Mouse (Mus musculus) neural tube, embryonic 14.5 days (tissue): Measurements from ENCODE around the gene Rapgef3. TPM values are rescaled to one million over a fixed set of nuclear protein-coding genes. Genes with fewer than 3 reads are reported as not detected.

Experiments
- ATAC-seq: fragments of 200-750 bp; cut with Nextera tagmentation; 2 replicates; pipeline ENCODE4 v1.8.0; 2017; ENCODE audit warnings: low read depth, mild to moderate bottlenecking, moderate TSS enrichment, moderate library complexity
- H3K27ac ChIP-seq: fragments of 300-500 bp; sonication (generic); 2 replicates; pipeline ENCODE4 v1.5.1; 2014; ENCODE audit warnings: low read depth, mild to moderate bottlenecking, control low read depth, low read length, moderate library complexity, mixed read lengths
- H3K27me3 ChIP-seq: fragments of 300-500 bp; sonication (generic); 2 replicates; pipeline ENCODE4 v1.6.1; 2014; ENCODE audit warnings: low read length; ENCODE audit not compliant: control insufficient read depth, insufficient read depth
- H3K36me3 ChIP-seq: fragments of 300-500 bp; sonication (generic); 2 replicates; pipeline ENCODE4 v1.6.1; 2014; ENCODE audit warnings: low read length, mixed read lengths; ENCODE audit not compliant: control insufficient read depth, insufficient read depth
- H3K4me1 ChIP-seq: fragments of 300-500 bp; sonication (generic); 2 replicates; pipeline ENCODE4 v1.6.1; 2014; ENCODE audit warnings: low read length; ENCODE audit not compliant: control insufficient read depth, insufficient read depth
- H3K4me2 ChIP-seq: fragments of 300-500 bp; sonication (generic); 2 replicates; pipeline ENCODE4 v1.6.1; 2014; ENCODE audit warnings: mild to moderate bottlenecking, low read depth, low read length, control low read depth
- H3K4me3 ChIP-seq: fragments of 300-500 bp; sonication (generic); 2 replicates; pipeline ENCODE4 v1.5.1; 2014; ENCODE audit warnings: low read depth, low read length, control low read depth, mixed read lengths
- H3K9ac ChIP-seq: fragments of 300-500 bp; sonication (generic); replicated peaks from 2 replicates; pipeline ENCODE4 v1.6.1; 2014; ENCODE audit warnings: low read depth, mild to moderate bottlenecking, control low read depth, low read length, mixed read lengths
- H3K9me3 ChIP-seq: fragments of 300-500 bp; sonication (generic); 2 replicates; pipeline ENCODE4 v1.6.1; 2016; ENCODE audit warnings: low read length; ENCODE audit not compliant: control insufficient read depth
- WGBS: fragments of 180-500 bp; shearing (Covaris S2); extraction: QIAGEN DNeasy Blood & Tissue Kit; methylation state at CpG from one replicate; pipeline ENCODE4 v1.1.7; 2014; 5-methylcytosine and 5-hydroxymethylcytosine counted together
- polyA plus RNA-seq: library from polyadenylated mRNA; unstranded; fragments of >200 nt; fragmentation: Nextera tagmentation; extraction: Ambion mirVana; gene quantifications from 2 replicates; pipeline ENCODE4 v1.2.1, GENCODE M21; 2014

Rapgef3 gene
- polyA plus RNA-seq, 1 experiment from 2014 or later: 6.7 TPM

DNA sequence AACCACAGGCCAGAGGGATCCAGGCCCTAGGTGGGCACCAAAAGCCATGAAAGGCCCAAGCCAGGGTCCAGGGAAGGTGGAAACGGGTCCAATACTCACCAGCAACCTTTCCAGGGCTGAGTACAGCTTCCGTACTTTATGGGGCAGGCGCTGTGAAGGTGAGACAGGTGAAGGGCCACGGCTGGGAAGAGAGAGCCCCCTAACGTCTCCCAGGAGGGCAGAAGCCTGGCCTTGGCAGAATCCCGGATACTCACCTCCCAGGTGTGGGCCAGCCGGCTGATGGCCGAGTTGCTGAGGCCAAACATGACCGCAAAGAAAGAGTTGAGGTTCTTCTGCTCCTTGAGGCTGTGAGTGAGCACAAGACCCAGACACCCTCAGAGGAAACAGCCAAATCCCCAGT lies 18.4 kb downstream of the Rapgef3 start:
- Histone ChIP-seq H3K36me3 (no peaks in the 10 kb centered on the region), H3K27ac (no peak overlapping the region), H3K9ac (no peak overlapping the region), H3K4me2 (no peak overlapping the region), H3K27me3 (no peaks in the 10 kb centered on the region), H3K4me3 (no peak overlapping the region), H3K9me3 (no peaks in the 10 kb centered on the region), H3K4me1 (peaks cover 21% of the 10 kb centered on the region; the same call in 1 of the 2 replicates)
- no peak for ATAC-seq
- 95% methylated on average over 9 of the region's 9 CpGs for WGBS

DNA sequence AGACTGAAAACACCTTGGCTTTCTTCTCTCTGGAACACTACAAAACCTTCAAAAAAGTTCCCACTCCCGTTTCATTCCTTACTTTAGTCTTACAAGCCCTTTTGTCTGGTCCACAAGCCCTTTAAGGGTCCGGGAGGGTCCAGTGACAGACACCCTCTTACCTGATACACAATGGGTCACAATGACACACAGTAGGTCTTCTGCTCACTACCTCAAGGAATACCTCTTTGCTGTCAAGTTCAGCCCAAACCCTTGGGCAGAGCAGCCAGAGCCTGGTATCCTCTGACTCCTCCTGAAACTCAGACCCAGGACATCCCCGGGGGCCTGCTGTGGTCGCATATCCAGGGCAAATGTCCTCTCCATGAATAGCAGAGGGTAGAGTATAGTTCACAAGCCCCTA lies 18.8 kb downstream of the Rapgef3 start:
- WGBS: 92% methylated on average over 4 of the region's 4 CpGs
- ATAC-seq: no peak

DNA sequence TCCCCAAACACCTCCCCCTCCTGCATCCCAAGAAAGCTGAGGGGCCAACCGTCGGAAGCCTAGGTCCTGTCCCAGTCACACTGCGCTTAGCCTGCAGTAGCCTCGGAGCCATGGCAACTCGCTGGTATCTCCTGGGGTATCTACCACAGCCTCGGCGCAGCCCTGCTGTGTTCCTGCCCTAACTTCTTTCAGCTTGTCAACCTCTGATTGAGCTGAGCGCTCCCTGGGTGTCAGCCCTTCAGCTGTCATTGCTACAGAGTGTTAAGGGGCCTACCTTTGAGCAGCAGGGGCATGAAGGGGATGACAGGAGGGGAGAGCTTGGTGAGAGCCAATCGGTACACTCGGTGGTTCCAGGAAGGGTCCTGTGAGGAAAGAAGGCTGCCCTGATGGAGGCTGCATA lies 19.5 kb downstream of the Rapgef3 start:
- Histone ChIP-seq H3K27me3 (no peaks in the 10 kb centered on the region), H3K9me3 (no peaks in the 10 kb centered on the region), H3K9ac (no peak overlapping the region), H3K4me2 (no peak overlapping the region), H3K4me1 (peaks cover 17% of the 10 kb centered on the region; the same call in 1 of the 2 replicates), H3K27ac (no peak overlapping the region), H3K4me3 (no peak overlapping the region), H3K36me3 (no peaks in the 10 kb centered on the region)
- ATAC-seq: no peak
- 50% methylated on average over 10 of the region's 10 CpGs for WGBS

More for the DNA sequence above, 18.8 kb downstream of the Rapgef3 start:
- peaks cover 17% of the 10 kb centered on the region; the same call in 1 of the 2 replicates for H3K4me1 ChIP-seq
- no peaks in the 10 kb centered on the region for H3K27me3 ChIP-seq
- no peaks in the 10 kb centered on the region for H3K9me3 ChIP-seq
- no peaks in the 10 kb centered on the region for H3K36me3 ChIP-seq
- no peak overlapping the region for H3K9ac ChIP-seq
- no peak overlapping the region for H3K27ac ChIP-seq
- H3K4me3 ChIP-seq: no peak overlapping the region
- no peak overlapping the region for H3K4me2 ChIP-seq

DNA sequence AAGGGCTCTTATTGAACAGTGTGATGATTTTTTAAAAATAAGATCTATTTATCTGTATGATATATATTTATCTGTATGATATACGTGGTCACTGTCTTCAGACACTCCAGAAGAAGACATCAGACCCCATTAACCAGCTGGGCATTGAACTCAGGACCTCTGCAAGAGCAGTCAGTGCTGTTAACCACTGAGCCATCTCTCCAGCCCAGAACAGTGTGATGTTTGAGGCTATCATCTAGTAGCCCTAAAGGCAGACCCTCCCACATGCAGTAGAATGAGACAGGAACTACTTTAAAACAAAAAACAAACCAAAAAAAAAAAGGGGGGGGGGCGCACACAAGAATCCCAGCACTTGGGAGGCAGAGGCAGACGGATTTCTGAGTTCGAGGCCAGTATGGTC lies 20.3 kb downstream of the Rapgef3 start:
- Histone ChIP-seq H3K4me3 (no peak overlapping the region), H3K4me1 (peaks cover 17% of the 10 kb centered on the region; the same call in 1 of the 2 replicates), H3K9me3 (no peaks in the 10 kb centered on the region), H3K4me2 (no peak overlapping the region), H3K9ac (no peak overlapping the region), H3K36me3 (no peaks in the 10 kb centered on the region), H3K27me3 (no peaks in the 10 kb centered on the region), H3K27ac (no peak overlapping the region)
- ATAC-seq: no peak
- 92% methylated on average over 4 of the region's 4 CpGs for WGBS

DNA sequence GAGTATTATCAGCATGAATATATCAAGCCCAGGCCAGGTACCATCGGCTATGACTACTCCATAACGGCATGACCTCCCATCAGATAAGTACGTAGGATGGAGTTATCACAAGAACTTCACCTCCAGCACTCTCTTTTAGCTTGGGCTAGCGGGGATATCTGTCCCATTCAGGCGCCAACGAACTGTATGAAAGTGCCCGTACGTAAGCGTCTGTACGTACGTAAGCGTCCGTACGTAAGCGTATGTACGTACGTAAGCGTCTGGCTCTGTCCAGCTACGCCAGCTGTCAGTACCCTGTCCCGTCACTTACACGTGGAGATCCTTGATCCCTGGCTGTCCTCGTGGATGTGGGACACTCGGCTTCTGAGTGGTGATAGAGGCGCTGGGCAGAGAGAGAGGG lies 21.0 kb downstream of the Rapgef3 start:
- WGBS: 94% methylated on average over 24 of the region's 24 CpGs
- Histone ChIP-seq H3K27me3 (no peaks in the 10 kb centered on the region), H3K36me3 (no peaks in the 10 kb centered on the region), H3K4me2 (no peak overlapping the region), H3K4me3 (no peak overlapping the region), H3K4me1 (peaks cover 17% of the 10 kb centered on the region; the same call in 1 of the 2 replicates), H3K9me3 (no peaks in the 10 kb centered on the region), H3K27ac (no peak overlapping the region), H3K9ac (no peak overlapping the region)
- no peak for ATAC-seq

DNA sequence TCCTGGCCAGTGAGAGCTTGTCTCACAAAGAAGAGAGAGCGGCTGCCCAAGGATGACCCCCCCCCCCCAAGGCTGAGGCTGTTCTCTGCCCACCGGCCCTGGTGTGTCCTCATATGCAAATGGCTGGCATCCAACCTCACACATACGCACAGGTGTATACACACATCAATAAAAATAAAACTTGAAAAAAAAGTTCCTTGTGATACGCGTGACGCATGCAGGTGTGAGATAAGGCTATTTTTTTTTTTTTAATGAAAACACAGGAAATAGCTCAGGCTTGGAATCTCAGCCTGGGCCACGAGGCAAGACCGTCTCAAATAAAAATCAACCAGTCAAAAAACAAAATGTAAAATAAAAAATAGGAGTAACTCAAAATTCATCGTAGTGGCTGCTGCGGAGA lies 21.5 kb downstream of the Rapgef3 start:
- Histone ChIP-seq H3K9me3 (no peaks in the 10 kb centered on the region), H3K4me2 (no peak overlapping the region), H3K4me1 (peaks cover 17% of the 10 kb centered on the region; the same call in 1 of the 2 replicates), H3K27ac (no peak overlapping the region), H3K4me3 (no peak overlapping the region), H3K36me3 (no peaks in the 10 kb centered on the region), H3K9ac (no peak overlapping the region), H3K27me3 (no peaks in the 10 kb centered on the region)
- no peak for ATAC-seq
- 87% methylated on average over 10 of the region's 10 CpGs for WGBS

DNA sequence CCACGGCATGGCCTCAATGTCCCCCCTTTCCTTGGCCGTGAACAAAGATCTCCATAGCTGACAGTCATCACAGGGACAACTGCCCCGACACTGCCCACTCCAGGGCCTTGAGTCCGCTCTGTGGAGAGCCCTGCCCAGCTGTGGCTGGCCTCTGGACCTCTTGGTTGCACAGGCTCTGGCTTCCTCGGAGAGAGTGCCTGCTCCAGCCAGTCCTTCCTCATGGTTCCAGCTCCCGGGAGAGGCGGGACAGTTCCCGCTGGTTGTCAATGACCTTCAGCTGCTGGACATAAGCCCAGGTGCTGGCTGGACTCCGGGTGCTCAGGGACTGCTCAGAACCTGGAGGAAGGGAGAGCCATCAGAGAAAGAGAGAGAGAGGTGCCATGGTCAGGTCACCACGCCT lies 22.4 kb downstream of the Rapgef3 start:
- H3K4me3 ChIP-seq: no peak overlapping the region
- no peaks in the 10 kb centered on the region for H3K36me3 ChIP-seq
- H3K27me3 ChIP-seq: no peaks in the 10 kb centered on the region
- peaks cover 9% of the 10 kb centered on the region; the same call in 1 of the 2 replicates for H3K4me1 ChIP-seq
- peak; percentile 25; the same call in 1 of the 2 replicates for ATAC-seq
- no peak overlapping the region for H3K4me2 ChIP-seq
- WGBS: 73% methylated on average over 10 of the region's 10 CpGs
- 0 out of 2 replicates have a peak overlapping the region, but pooled peaks have one; percentile 16 for H3K9ac ChIP-seq
- no peaks in the 10 kb centered on the region for H3K9me3 ChIP-seq
- H3K27ac ChIP-seq: peak overlapping the region; percentile 64

DNA sequence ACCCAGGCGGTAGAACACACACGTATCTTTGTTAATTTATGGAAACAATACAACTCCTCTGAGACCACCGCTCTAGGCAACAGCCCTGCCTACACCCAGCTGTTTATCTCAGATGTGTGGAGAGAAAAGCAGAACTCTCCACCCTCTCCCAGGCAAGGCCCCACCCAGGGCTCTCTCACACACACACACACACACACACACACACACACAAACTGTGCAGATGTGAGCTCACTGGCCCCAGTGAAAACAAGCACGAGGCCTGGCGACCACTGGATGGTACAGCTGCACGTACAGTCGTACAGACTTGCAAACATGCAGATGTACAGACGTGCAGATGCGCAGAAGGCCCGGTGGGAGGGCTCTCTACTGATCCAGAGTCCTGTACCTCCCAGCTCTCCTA lies 22.8 kb downstream of the Rapgef3 start:
- ATAC-seq: peak; percentile 71
- H3K27ac ChIP-seq: peak overlapping the region; percentile 64

DNA sequence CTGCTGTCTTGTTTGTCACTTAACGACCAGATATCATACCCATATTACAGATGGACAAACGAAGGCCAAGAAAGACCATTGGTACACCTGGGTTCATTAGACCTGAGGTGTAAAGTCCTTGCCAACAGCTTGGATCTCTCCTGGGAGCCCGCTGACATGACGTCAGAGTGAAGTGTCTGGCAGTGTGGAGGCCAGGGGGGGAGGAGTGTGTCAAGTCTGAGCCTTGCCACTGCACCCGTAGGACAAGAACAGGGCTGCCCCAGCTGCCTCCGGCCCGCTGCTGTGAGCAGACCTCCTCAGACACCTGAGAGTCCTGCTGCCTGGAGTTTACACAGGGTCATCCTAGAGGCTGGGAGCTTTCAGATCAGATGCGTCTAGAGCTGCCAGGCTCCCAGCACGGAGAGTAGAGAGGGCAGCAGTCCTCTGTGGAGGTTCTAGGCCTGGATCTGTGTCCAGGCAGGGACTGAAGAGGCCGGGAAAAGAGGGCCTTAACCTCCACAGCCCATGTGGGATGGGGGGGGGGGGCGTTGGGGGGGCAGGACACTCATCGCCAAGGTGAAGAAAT lies 23.7 kb downstream of the Rapgef3 start:
- no peaks in the 10 kb centered on the region for H3K36me3 ChIP-seq
- no peak overlapping the region for H3K4me2 ChIP-seq
- H3K4me3 ChIP-seq: no peak overlapping the region
- no peaks in the 10 kb centered on the region for H3K9me3 ChIP-seq
- H3K9ac ChIP-seq: no peak overlapping the region
- peaks cover 7% of the 10 kb centered on the region; the same call in 1 of the 2 replicates for H3K4me1 ChIP-seq
- H3K27me3 ChIP-seq: no peaks in the 10 kb centered on the region
- H3K27ac ChIP-seq: 0 out of 2 replicates have a peak overlapping the region, but pooled peaks have one; percentile 10
- WGBS: 81% methylated on average over 12 of the region's 12 CpGs
- ATAC-seq: no peak

More for the DNA sequence above, 22.8 kb downstream of the Rapgef3 start:
- Histone ChIP-seq H3K9me3 (no peaks in the 10 kb centered on the region), H3K27me3 (no peaks in the 10 kb centered on the region), H3K4me3 (no peak overlapping the region), H3K9ac (0 out of 2 replicates have a peak overlapping the region, but pooled peaks have one; percentile 16), H3K36me3 (no peaks in the 10 kb centered on the region), H3K4me2 (no peak overlapping the region), H3K4me1 (peaks cover 7% of the 10 kb centered on the region; the same call in 1 of the 2 replicates)
- WGBS: 49% methylated on average over 10 of the region's 10 CpGs
